Mouse (Mus musculus) CD8-positive naive resting alpha-beta T cell, adult 2 months (primary cell): ENCODE data around the gene Tm4sf19.
"Not testable (repeated sequence)": the region's sequence is repeated elsewhere in the genome, so short reads cannot be mapped to it uniquely, and the experiment has no call there.

Experiments
- DNase-seq, 2 experiments: peaks; one replicate each; pipeline ENCODE4 v3.0.0; 2022; ENCODE audit warnings: low read depth in 2 of 2, low spot score in 2 of 2

Gene Tm4sf19

DNA sequence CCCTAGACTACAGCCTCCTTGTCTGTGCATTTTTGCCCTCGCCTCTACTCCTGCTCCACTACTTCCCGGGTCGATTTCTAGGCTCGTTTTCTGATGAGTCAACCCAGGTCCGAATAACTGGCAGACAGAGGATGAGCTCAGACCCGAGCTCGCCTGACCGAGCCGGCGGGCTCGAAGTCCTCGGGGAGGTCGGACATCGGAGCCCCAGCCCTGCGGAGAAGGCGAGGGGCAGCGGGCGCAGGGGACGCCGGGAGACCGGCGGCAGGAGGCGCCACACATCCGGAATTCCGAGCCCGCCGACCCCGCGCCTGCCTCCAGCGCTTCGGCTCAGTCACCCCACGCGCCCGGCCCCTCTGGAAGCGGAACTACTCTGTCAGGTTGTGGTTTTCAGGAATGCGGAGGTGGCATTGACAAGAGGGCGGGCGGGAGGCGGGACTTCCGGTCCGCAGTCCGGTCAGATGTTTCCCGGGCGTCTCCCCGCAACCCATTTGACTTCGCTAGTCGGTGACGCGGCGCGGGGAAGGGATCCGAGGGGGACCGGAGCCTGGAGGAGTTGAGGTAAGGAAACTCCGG lies 30.3 kb downstream of the Tm4sf19 start, which contains the start of gene Pcyt1a:
Gene Pcyt1a (plus strand): TSS at position 448 of the 573 bp plus-strand sequence.
- peak in 1 of 2 experiments; percentile 49 for DNase-seq

DNA sequence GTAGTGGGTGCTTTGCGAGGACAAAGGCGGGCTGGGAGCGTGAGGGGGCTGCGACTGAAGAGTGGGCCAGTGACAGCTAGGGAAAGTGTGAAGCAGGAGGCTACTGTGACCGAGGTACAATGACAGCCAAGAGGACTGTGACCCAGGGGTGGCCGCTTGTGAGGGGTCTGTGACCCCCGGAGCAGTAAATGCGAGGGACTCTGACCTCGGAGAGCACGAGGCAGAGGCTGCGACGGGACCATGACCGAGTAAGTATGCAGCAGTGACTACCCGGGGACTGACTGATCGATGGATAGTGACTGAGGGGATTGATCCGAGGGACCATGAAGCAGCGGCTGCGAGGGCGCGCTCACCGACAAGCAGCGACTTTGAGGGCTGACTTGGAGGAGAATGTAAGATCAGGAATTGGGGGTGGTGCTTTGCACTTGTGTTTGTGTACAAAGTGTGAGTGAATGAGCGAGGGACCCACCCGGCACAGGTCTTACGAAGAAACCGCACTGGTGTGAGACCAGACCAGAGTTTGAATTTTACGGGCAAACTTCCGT lies 30.8 kb downstream of the Tm4sf19 start:
- peak in 1 of 2 experiments; percentile 35 for DNase-seq

DNA sequence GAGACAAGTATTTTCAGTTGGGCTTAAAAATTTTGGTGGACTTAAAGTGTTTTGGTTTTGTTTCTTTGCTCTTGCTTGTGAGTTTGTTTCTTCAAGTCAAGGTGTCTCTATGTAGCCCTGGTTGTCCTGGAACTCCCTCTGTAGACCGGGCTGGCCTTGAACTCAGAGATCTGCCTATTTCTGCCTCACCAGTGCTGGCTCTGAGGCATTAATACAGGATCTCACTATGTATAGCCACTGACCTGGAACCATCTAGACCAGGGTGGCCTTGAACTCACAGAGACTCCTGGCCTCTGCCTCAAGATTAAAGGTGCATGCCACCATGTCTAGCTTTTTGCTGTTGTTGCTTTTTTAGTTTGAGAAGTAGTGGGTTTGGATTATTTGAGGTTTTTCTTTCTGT lies 31.6 kb downstream of the Tm4sf19 start:
- no peak for DNase-seq

DNA sequence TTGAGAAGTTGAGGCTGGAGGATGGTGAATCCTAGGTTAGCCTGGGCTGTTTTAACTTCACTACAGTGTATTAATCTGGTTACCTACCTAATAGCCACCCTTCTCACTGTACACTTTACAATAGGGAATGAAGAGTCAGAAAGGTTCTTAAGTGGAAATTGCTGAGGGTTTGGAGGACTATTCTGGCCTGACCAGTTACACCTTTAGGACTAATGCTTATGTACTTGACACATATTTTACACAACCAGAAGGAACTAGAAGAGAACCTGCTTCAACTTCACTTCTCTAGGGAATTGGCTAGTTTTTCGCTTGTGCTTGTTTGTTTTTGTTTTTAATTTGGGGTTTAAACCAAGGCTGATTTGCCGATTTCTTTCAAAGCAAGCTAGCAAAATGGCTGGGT lies 32.8 kb downstream of the Tm4sf19 start:
- no peak for DNase-seq

DNA sequence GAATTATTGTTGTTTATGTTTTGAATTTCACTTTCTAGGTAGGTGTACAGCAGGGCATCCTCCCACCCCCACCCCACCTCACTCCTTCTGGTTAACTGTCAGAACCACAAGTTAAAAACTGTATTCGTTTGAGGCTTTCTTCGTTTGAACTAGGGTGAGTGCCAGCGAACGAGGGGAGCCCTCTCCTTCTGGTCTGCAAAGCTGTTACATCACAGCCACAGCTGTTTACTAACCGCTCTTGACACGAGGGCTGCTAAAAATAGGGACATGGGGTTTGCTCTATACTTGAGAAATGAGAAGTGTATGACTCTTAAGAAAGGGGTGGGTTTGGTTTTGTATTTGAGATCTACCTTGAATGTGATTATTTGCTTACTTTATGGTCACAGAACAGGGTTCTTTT lies 33.8 kb downstream of the Tm4sf19 start:
- DNase-seq = peak; percentile 71 to 79

DNA sequence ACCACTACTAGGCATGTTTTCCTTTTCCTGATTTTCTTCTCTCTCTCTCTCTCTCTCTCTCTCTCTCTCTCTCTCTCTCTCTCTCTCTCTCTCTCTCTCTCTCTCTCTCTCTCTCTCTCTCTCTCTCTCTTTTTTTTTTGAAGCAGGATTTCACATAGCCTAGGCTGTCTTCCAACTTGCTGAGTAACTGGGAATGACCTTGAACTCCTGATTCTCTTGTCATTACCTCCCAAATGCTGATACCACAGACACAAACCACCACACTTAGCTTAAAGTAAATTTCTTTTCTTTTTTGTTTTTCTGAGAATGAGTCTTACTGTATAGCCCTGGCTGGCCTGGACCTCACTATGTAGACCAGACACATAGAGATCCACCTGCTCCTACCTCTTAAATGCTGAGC lies 34.4 kb downstream of the Tm4sf19 start:
- no peak for DNase-seq

DNA sequence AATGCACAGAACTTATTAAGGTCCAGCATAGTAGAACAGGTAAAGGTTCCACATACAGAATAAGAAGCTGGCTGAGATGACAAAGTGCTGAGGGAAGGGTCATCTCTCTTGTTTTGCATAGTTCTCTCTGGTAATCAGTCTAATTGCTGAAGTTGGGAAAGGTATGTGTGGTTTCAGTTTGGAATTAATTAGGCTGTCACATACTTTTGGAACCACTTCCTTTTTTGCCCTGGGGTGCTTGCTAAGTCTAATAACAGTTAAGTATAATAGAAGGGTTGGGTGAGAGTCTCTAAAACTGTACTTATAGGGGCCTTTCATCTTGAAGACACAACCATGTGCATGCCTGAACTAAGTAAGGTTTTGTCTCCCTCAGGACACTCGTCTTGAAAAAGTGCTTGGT lies 36.4 kb downstream of the Tm4sf19 start:
- DNase-seq = no peak

DNA sequence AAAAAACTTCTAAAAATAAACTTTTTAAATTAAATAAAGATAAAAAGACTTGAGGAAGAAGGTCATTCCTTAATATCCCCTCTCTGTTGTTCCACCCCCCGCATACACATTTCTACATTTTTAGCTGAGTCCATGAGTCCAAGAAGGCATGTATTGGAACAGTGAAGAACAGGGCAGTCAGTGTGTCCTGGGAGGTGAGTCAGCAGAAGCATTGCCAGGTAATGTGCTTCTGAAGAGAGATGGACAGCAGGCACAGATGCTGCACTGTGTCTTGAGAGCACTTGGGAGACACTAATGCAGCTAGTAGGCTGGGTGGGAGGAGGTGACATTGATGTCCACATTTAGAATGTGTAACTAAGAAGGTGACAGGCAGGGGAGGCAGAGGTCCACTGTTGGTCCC lies 37.0 kb downstream of the Tm4sf19 start:
- DNase-seq = no peak

DNA sequence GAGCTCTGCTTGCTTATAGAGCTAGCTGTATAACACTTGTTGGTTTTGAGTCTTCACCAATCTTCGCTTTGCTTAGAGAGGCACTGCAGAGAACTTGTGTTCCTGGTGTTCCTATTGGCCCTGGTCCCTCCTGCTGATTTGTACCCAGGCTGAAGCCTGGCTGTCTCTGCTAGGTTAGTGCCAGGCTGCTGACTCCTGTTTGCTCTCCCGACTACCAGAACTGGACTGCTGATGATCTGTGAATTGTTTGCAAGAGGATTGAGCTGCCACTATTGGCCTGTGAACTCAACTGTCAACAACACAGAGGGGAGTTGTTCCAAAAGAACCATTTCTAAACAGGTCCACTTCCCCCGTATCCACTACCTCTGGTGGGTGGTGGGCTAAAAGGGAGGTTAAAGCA lies 41.1 kb downstream of the Tm4sf19 start:
- no peak for DNase-seq

DNA sequence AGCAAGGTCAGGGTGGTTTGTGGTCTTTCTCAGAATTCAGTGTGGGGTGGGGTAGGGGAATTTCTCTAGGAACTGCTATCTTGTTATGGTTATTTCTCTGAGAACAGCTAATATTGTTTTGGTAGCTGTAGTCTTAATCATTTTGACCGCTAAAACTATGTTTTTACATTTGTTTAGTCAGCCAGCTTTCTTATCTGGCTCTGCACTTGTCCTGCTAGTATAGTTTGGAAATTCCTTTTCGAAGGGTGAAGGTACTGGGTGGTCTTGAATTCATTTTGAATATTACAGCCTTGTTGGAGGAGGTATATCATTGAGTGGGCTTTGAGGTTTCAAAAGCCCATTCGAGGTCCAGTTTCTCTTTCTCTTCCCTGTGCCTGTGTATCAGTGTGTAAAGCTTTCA lies 44.3 kb downstream of the Tm4sf19 start:
- DNase-seq = not testable (repeated sequence)

DNA sequence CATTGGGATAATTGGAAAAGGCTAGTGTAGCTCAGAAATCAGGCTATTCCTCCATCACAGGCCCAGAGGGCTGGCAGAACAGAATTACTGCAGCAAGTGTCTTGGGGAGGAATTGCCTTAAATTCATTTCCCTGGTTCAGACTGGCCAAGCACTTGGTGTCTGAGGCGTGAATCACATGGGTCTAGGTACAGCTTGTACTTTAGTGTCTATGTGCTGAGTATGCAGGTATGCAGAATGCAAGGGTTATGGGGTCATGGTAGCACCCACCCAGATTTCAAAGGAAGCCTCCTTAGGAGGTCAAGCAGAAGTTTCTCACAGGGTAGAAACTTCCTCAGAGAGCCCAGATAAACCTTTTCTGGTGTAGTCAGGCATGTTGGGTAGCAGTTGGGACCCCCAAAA lies 45.3 kb downstream of the Tm4sf19 start:
- no peak for DNase-seq

DNA sequence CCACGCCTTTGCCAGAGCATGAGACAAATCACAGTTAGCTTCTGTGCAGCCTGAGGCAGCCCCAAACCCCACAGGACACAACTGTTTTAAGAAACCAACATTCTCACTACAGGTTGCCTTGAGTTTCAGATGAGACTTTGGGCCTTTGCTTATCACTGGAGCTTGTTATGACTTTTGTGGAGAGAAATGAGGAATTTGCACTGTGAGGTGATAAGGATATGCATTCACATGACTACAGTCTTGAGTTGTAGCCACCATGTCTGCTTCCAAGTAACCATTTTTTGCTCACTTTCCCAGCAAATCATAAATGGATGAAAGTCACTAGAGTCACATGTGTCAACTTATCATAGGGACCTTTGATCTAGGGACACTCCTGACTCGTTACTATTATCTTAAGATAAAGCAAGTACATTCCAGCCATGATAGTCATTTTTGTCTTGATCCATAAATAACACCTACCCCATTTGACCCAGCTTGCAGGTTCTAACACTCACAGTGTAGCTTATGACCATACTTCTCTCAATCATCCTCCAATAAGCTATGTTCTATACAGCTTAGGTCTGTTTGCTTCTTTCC lies 46.3 kb downstream of the Tm4sf19 start:
- no peak for DNase-seq

DNA sequence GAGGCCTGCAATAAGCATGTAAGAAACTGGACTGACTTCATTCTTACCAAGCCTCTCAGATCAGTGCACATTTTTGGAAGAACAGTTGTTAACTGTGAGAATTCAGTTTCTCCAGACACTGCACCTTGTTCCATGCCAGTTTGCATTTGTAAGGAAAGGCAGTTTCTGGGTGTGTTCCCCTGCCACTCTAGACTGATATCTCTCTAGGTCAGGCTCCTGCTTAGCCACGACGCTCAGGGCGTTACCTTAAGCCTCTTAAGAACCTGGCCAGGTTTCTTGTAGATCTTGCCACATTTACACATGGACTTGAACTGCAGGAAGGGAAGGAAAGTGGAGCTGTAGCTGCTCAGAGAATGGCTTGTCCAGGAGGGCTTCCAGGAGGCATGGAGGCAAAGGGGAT lies 49.4 kb downstream of the Tm4sf19 start:
- no peak for DNase-seq

DNA sequence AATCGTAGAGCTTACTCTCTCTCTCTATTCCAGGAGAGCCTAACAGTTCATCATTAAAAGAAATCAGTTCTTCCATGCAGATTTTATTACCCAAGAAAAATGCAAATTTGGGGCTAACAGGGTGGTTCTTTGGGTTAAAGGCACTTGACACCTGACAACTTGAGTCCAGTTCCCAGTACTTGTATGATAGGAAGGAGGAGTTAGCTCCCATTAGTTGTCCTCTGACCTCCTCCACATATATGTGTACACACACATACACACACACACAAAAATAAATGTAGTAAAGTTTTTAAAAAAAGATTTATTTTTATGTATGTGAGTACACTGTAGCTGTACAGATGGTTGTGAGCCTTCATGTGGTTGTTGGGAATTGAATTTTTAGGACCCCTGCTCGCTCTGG lies 49.8 kb downstream of the Tm4sf19 start:
- DNase-seq = no peak

DNA sequence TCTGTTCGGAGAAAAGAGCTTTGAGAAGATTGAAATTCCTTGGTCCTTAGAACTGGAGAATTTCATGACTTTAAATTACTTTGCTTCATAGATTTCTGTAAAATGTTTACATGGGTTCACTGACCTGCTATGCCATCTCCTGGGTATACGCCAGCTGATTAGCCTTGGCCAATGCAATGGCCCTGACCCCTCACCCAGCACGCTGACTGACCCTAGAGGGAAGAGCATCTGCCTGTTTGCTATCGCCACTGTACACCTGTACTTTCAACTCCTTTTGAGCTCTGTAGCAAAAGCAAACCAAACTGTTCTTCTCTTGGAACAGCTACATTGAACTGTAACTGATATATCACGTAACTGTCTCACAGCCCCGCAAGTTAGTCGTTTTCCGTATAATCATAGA lies 52.8 kb downstream of the Tm4sf19 start:
- DNase-seq = no peak

DNA sequence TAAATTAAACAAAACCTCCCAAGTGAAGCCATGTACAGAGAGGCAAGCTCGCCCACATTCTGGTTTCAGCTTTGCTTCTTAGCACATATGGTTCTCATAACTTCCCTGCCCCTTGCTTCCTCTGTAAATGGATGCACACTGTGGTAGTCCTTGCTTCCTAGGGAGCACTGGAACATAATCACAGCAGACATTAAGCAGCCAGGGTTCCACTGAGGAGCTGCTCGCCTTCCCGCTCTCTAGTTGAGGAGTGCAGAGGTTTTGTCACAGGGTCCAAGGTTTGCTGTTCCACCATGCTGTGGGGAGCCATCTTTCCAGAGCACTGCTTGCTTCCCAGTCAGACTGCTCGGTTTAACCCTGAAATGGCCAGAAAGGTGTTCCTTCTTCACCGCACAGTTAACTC lies 54.3 kb downstream of the Tm4sf19 start:
- no peak for DNase-seq

DNA sequence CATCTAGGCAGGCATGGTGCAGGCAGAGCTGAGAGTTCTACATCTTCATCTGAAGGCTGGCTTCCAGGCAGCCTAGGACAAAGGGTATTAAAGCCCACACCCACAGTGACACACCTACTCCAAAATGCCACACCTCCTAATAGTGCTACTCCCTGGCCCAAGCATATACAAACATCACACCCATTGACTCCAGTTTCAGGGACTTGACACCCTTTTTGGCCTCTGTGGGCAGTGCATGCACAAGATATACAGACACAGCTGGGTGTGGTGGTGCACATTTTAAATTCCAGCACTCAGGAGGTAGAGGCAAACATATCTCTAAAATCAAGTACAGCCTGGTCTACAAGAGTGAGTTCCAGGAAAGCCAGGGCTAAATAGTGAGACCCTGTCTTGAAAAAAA lies 55.8 kb downstream of the Tm4sf19 start:
- DNase-seq = no peak

DNA sequence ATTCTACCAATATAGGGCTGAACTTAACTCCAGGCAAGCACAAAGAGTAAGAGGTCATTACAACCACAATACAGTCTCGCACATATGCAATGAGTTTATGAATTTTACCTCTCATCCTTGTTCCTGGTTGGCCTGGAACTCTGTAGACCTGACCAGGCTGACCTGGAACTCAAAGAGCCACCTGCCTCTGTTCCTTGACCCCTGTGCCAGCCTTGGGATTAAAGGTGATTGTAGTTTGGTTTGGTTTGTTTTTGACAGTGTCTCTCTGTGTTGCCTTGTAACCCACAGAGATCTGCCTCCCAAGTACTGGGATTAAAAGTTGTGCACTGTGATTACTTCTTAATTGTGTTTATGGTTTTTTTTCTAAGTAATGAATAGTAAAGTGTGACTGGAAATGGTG lies 56.5 kb downstream of the Tm4sf19 start:
- no peak for DNase-seq
